Mouse (Mus musculus): Measurements from ENCODE around the gene Nolc1.
A peak's percentile ranks its signal among the peaks of the same experiment; 100 is the strongest.

The Nolc1 gene

DNA sequence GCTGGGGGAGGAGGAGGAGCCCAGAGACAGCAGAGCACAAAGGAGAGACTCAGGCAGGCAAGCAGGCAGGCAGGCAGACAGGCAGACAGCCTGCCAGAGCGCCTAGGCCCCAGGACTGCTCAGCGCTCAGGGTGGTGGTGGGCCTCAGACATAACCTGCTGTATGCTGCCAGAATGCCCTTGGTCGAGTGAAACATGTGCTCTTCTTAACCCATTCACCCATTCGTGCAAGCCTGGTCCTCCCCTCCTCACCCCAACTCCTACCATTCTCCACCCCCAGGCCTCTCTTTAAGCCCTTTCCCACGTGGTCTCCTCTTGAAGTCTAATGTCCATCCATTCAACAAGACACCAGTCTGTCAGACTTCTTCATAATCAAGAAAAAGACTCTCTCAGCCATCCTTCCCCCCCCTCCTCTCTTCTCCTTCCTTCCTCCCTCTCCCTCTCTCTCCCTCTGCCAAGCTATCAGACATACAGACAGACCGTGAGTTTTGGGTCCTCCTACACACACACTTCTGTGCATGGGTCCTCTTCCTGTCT is 33.1 kb upstream of the Nolc1 start:
- DNase-seq, result peak; percentile 47 to 57

DNA sequence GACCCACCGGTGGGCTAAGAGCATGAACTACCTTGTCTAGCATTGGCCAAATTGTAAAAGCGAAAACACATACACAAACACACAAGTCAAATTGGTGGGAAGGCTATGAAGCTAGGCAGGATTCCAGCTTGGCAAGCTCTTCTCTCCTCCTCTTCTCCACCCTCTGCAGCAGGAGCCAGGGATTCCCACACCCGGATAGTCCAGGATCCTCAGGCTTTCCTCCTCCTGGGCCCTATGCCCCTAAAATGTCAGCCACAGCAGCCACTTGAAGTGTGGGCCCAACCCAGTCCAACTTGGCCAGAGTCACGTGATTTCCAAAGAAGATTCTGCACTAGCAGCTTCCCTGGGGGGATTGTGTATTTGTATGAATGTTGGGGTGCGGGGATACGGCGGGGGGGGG is 32.3 kb upstream of the Nolc1 start:
- DNase-seq, result peak in 1 of 2 experiments; percentile 30

- peak; percentile 68 to 77 for DNase-seq
These were observed 31.2 kb upstream of the Nolc1 start, which contains the start of gene Pprc1 for GRCm38 (mm10) chr19:46044271-46044992. Gene Pprc1 (plus strand): TSS chr19:46044886.

DNA sequence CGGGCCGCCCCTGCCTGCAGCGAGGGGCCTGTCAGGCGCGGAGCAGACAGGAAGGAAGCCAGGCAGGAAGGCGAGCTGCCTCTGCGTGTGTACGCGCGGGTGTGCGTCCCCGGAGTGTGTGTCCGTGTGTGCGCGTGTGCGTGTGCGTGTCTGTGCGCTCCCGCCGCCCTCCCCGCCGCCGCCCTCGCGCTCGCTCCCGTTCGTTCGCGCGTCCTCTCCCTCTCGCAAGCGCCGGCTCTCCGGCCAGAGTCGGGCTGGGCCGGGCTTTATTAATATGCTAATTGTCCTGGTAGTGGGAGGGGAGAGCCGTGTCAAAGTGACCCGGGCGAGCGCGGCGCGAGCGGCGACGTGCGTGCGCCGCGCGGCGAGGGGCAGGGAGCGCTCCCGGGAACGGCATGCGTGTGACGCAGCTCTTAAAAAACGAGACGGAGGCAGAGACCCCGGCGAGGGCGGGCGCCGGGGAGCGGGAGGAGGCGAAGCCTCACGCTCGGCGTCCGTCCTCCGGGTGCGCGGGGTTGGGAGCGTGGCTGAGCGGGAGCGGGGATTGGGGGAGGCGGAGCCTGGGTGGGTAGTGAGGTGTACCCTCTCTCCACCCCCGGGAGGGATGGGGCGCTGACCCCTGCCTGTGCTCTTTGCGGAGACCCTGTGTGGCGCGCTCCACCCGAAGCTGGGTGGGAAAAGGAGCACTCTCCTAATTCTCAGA is 30.5 kb upstream of the Nolc1 start, which contains the start of gene Ldb1:
Gene Ldb1 (minus strand): TSS at position 222 of the 703 bp plus-strand sequence.
- peak; percentile 91 for DNase-seq

DNA sequence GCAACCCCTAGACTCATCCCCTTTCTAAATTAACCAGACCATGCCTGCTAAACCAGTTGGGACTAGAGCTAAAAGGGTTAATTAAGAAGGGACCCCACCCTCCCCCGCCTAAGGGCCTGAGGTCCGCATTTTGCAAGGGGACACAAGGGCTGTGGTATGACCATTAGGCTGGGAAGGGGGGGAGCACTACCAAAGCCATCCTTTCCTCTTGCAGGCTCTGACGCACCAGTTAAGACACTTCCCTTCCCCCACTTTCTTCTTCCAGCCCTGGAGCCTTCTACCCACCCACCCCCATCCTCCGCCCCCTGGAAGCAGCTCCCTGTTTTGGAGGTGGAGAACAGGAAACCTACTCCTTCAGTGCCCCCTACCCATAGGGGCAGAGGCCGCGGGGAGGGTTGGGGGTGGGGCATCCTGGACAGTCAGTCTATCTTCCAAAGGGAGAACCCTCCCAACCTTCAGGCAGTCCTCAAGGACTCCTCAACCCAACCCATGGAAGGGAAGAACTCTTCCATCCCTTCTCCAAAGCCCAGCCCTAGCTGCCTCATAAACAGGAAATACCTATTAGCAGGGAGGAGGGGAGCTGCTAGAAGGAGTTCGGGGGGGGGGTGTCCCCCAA is 29.9 kb upstream of the Nolc1 start:
- peak; percentile 65 to 67 for DNase-seq

GRCm38 (mm10) chr19:46046621-46047025 is 29.0 kb upstream of the Nolc1 start:
- DNase-seq, result peak in 1 of 2 experiments; percentile 31

DNA sequence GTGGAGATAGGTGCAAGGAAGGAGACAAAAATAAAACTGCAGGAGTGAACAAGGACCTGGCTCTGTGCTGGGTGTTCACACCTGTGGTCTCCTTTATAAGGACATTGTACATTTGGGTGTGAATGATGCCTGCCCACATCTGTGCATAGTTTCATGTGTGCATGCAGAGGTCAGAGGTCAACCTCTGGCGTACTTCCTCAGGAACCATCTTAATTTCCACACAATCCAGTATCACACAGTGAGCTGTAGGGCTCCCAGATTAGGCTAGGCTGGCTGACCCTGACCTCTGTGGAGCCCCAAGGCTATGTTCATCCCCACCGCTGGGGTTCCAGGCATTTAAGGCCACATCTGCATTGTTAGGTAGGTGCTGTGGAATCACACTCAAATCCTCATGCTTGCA is 28.2 kb upstream of the Nolc1 start:
- DNase-seq, result no peak

GRCm38 (mm10) chr19:46049129-46049528 is 26.5 kb upstream of the Nolc1 start:
- DNase-seq, result no peak

DNA sequence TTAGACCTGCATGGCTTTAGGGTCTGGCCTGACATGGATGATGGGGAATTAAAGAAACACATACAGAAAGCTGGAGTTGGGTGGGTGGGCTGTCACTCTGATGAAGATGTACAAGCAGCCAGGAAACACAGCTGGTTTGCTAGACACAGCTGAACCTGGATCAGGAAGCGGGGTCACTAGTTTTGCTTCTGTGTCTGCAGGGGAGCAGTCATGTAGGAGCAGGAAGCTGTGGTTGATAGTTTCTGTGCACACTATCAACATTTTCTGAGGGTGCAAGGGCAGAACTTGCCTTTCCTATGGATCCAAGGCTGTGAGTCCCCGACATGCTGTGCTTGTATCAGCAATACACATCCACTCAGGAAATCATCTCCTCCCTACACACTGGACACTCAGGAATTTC is 25.2 kb upstream of the Nolc1 start:
- no peak for DNase-seq

- peak in 1 of 2 experiments; percentile 38 for DNase-seq
These were observed 19.8 kb upstream of the Nolc1 start for GRCm38 (mm10) chr19:46055752-46056387.

DNA sequence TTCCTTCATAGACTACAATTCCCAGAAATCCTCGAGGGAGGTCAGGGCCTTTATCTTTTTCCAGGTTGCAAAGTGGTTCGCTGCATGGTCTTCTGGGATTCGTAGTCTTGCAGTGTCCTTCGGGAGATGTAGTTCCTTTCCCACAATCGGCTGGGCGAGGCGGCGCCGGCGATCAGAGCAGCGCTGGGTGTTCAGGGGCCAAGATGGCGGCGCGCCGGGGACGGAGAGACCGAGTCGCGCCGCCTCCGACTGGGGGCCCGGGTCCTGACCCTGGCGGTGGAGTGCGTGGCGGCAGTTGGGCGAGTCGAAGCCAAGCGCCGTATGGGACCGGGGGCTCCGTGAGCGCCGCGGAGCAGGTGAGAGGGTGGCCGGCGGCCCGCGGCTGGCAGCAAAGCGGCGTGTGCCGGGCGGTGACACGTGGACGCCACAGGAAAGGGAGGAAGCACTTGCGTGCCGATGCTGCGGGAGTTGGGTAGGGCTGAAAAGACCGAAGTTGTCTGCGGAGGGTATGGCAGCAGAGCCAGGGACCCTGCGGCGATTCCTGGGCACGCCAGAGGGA is 19.2 kb upstream of the Nolc1 start:
- peak; percentile 94 to 98 for DNase-seq

DNA sequence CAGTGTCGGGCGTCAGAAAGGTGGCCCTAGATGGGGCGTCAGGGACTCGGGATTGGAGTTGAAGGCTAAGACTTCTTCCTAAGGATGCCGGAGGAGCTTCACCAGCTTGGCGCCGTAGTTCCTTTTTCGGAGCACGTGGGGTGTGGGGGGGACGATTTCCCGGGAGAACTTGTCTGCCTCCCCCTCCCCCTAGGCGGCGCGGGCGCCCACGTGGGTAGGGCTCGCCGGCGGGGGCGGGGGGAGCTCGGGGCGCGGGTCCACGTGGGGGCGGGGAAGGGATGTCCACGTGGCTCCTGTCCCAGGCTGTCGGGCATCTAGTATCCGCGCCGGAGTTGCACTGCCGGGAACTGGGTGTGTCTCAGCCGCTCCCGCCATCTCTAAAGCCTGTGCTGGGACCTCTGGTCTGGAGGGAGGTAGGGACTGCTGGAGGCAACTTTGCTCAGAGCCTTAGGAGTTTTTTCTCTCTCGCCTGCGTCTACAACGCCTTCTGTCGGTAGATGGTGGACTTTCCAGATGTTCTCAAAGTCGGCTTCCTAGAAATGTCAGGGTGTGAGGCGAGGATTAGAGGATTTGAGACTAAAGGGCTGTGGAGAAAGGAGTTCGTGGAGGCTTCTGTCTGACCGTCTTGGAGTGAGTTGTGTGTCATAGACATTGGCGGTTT is 18.6 kb upstream of the Nolc1 start:
- DNase-seq, result peak; percentile 85 to 92

- DNase-seq, result no peak
These were observed 17.2 kb upstream of the Nolc1 start for GRCm38 (mm10) chr19:46058466-46058865.

DNA sequence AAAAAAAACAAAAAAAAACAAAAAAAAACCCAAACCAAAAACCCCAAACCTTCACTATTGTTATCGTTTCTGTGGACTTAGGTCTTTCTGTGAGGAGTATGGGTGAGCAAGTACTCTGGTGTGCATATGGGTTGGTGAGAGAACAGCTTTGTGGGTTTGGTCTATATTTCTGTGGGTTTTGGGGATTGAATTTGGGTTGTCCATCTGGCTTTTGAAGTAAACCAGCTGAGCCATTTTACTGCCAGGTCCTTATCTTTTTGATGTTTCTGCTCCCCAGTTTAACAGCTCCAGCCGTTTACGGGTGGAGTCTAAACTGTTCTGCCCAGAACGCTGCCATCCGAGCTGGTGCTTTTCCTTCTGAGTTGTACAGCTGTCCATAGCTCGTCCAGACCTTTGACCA is 14.8 kb upstream of the Nolc1 start:
- no peak for DNase-seq

DNA sequence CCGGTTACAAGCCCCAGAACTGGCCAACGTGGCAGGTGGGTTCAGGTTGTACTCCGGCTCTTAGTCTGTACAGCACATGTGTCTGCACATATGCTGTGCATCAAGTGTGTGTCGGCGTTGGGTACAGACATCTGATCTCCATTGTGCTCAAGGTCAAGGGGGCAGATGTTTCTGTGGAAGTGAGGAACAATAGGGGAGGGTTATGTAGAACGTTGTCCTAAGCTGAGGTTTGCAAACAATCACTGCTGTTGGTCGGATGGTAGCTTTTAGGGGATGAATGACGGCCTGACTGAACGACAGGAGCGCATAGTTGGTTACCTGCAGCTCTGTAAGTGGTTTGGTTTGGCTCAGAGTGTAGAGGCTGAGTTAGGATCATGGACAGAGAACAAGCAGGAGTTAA is 7.6 kb upstream of the Nolc1 start:
- no peak for DNase-seq

- DNase-seq, result no peak
These were observed 2.4 kb upstream of the Nolc1 start for GRCm38 (mm10) chr19:46073285-46073684.

- no peak for DNase-seq
These were observed 1.4 kb upstream of the Nolc1 start for GRCm38 (mm10) chr19:46074266-46074665.

DNA sequence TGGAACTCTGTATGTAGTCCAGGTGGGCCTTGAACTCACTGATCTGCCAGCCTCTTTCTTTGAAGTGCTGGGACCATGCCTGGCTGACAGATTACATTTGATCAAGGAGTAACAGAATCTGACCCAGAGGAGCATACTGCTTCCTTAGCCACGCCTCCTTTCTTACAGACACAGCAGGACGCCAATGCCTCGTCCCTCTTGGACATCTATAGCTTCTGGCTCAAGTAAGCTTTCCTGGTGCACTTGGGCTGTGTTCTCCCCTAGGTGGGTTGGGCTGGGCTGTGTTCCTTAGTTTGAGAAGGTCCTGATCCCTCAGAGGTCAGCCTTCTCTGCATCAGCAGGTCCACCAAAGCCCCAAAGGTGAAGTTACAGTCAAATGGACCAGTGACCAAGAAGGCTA is 2.9 kb downstream of the Nolc1 start:
- DNase-seq, result no peak

- no peak for DNase-seq
These were observed 9.5 kb downstream of the Nolc1 start for GRCm38 (mm10) chr19:46085185-46085584.

GRCm38 (mm10) chr19:46086337-46086736 is 10.7 kb downstream of the Nolc1 start:
- DNase-seq, result peak; percentile 38 to 77

DNA sequence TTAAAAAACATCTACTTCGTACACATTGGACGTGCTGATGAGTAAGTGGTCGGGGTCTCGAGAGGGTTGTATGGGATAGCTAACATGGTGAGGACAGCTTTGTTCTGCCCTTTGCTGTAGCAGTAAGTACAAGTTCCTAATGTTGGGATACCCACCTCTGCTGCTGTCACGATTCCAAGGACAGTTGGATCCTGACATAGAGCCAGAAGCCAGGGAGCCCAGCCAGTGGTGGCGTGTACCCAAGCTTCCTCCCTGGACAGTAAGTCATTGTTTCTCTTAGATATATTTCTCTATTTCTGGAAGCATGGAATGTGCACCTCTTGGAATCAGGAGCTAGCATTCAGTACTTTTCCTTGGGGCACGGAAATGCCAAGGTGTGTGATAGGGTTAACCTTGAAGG is 12.2 kb downstream of the Nolc1 start:
- peak in 1 of 2 experiments; percentile 16 for DNase-seq

DNA sequence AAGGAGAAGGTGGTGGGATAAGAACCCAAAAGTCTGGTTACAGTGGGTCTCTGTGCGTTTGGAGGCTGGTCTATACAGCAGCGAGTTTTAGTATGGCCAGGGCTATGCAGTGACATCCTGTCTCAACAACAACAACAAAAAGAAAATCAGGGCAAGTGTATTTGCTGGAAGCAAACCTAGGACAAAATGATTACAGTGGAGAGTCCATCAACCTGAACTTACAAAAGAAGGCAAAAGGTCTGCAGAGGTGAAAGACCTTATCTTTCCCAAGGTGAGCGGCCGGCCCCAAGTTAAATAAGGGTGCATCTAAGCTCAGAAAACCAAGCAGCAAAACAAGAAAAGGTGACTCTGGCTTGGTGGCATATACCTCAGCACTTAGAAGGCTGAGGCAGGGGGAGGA is 16.0 kb downstream of the Nolc1 start:
- no peak for DNase-seq
